In genomic region chr11:11965501-11966125, GRCm38 (mm10) we compare ENCODE assay signal across 9 mouse cellular contexts.
DNase-seq lines count a peak whose midpoint lies in the region; ATAC-seq lines count a peak whose summit lies in the region.
"Had no signal": no experiment of that assay in that cellular context is flagged by ENCODE, and none has a peak within 500 bp of the region (broad histone marks: within the 10 kb centered on the region; RNA-seq: fewer than 3 reads in every experiment).

No protein-coding gene starts in this region.

- H3K27me3 ChIP-seq in midbrain, embryonic 11.5 days (ENCODE audit: control insufficient read depth, insufficient read depth, low read length): no peaks in the 10 kb centered on the region
- H3K27me3 ChIP-seq in midbrain, embryonic 10.5 days (ENCODE audit: low read depth, poor library complexity, severe bottlenecking): no peaks in the 10 kb centered on the region; the same call in 1 of the 2 replicates
- H3K27me3 ChIP-seq: embryonic facial prominence, embryonic 15.5 days had no signal

- WGBS in midbrain, embryonic 11.5 days: 80% methylated on average over 12 of the region's 12 CpGs
- 91% methylated on average over 12 of the region's 12 CpGs for WGBS in midbrain, embryonic 10.5 days

- no peak overlapping the region for H3K9ac ChIP-seq in midbrain, embryonic 11.5 days (ENCODE audit: low read length)
- H3K9ac ChIP-seq: embryonic facial prominence, embryonic 15.5 days had no signal

- peaks cover 9% of the 10 kb centered on the region for H3K4me1 ChIP-seq in midbrain, embryonic 11.5 days (ENCODE audit: control insufficient read depth, insufficient read depth, low read length)
- H3K4me1 ChIP-seq in midbrain, embryonic 10.5 days: peaks cover 49% of the 10 kb centered on the region

- H3K4me3 ChIP-seq in midbrain, embryonic 11.5 days (ENCODE audit: low read depth, low read length): no peak overlapping the region
- H3K4me3 ChIP-seq in midbrain, embryonic 10.5 days: no peak overlapping the region
- H3K4me3 ChIP-seq: embryonic facial prominence, embryonic 15.5 days had no signal

- no peak overlapping the region for H3K4me2 ChIP-seq in midbrain, embryonic 11.5 days
- H3K4me2 ChIP-seq: embryonic facial prominence, embryonic 15.5 days had no signal

- no peak for ATAC-seq in midbrain, embryonic 11.5 days (ENCODE audit: low FRiP score)

- no peak overlapping the region for H3K27ac ChIP-seq in midbrain, embryonic 11.5 days (ENCODE audit: low read depth, low read length)
- H3K27ac ChIP-seq in midbrain, embryonic 10.5 days (replicated peaks): no peak overlapping the region

- H3K9me3 ChIP-seq in midbrain, embryonic 11.5 days (ENCODE audit: control insufficient read depth, low read length): no peaks in the 10 kb centered on the region
- no peaks in the 10 kb centered on the region for H3K9me3 ChIP-seq in midbrain, embryonic 10.5 days (replicated peaks)
- H3K9me3 ChIP-seq: embryonic facial prominence, embryonic 15.5 days had no signal

- peaks cover 3% of the 10 kb centered on the region for H3K36me3 ChIP-seq in midbrain, embryonic 11.5 days (ENCODE audit: control insufficient read depth, insufficient read depth, low read length)
- H3K36me3 ChIP-seq in midbrain, embryonic 10.5 days: peaks cover 86% of the 10 kb centered on the region

- peak; percentile 17 for DNase-seq in layer of hippocampus, adult 11-12 months (ENCODE audit: low spot score)
- DNase-seq in layer of hippocampus, adult 9-11 months: no peak
- DNase-seq in heart, adult 18-20 months: peak; percentile 94
- DNase-seq in kidney, postnatal 25 days: peak; percentile 77 to 90
- peak; percentile 46 for DNase-seq in ovary, postnatal 14 days (ENCODE audit: low spot score)
- no peak for DNase-seq in midbrain, embryonic 11.5 days (ENCODE audit: low spot score, missing footprints)
- DNase-seq in thymus, postnatal 10 days (ENCODE audit: low spot score in 2 of 2): no peak
- DNase-seq in midbrain, embryonic 10.5 days (ENCODE audit: low spot score): no peak

Comparison
In these comparisons a context has a peak if more than half of its experiments do, and no peak if none do; other contexts are left out.
1. DNase-seq: peak in layer of hippocampus, adult 11-12 months (single experiment), heart, adult 18-20 months (2 of 2), kidney, postnatal 25 days (2 of 2) and ovary, postnatal 14 days (single experiment); none in layer of hippocampus, adult 9-11 months (single experiment), midbrain, embryonic 11.5 days (single experiment), thymus, postnatal 10 days (0 of 2) and midbrain, embryonic 10.5 days (single experiment).